Mouse (Mus musculus): ENCODE data around the gene Synj2. TPM values are rescaled to one million over a fixed set of nuclear protein-coding genes. Genes with fewer than 3 reads are reported as not detected.
A peak's percentile ranks its signal among the peaks of the same experiment; 100 is the strongest.

Gene Synj2
- polyA plus RNA-seq, 1 experiment from 2014 or later: 3.3 TPM

- ATAC-seq (ENCODE audit: low FRiP score, low TSS enrichment) (no peak), DNase-seq (ENCODE audit: low spot score) (no peak)
- TF ChIP-seq EP300 (optimal IDR thresholded peaks at IDR 0.05): no peak
- Histone ChIP-seq H3K27ac (replicated peaks) (no peak overlapping the region), H3K27me3 (ENCODE audit: control insufficient read depth, insufficient read depth, low read length) (no peaks in the 10 kb centered on the region), H3K36me3 (ENCODE audit: control insufficient read depth, insufficient read depth, low read length) (0 out of 2 replicates have a peak, but pooled peaks cover 5% of the 10 kb centered on the region), H3K4me3 (ENCODE audit: low read depth, low read length) (no peak overlapping the region), H3K4me2 (replicated peaks; ENCODE audit: low read depth) (no peak overlapping the region), H3K9ac (ENCODE audit: low read length) (no peak overlapping the region), H3K4me1 (replicated peaks; ENCODE audit: control insufficient read depth, insufficient read depth) (no peaks in the 10 kb centered on the region), H3K9me3 (ENCODE audit: control insufficient read depth, low read length) (no peaks in the 10 kb centered on the region)
- 95% methylated on average over 4 of the region's 4 CpGs for whole genome bisulfite sequencing
These were observed 31.4 kb upstream of the Synj2 start for GRCm38 (mm10) chr17:5909681-5910080.

- ATAC-seq (ENCODE audit: low FRiP score, low TSS enrichment) (no peak), DNase-seq (ENCODE audit: low spot score) (no peak)
- H3K9me3 ChIP-seq (ENCODE audit: control insufficient read depth, low read length): no peaks in the 10 kb centered on the region
- H3K4me3 ChIP-seq (ENCODE audit: low read depth, low read length): no peak overlapping the region
- TF ChIP-seq CTCF (IDR thresholded peaks at IDR 0.05; ENCODE audit: low read depth): no peak
- TF ChIP-seq EP300 (optimal IDR thresholded peaks at IDR 0.05): no peak
- no peaks in the 10 kb centered on the region for H3K27me3 ChIP-seq (ENCODE audit: control insufficient read depth, insufficient read depth, low read length)
- H3K4me1 ChIP-seq (replicated peaks; ENCODE audit: control insufficient read depth, insufficient read depth): no peaks in the 10 kb centered on the region
- no peak overlapping the region for H3K27ac ChIP-seq (replicated peaks)
- 58% methylated on average over 12 of the region's 12 CpGs for WGBS
- 0 out of 2 replicates have a peak, but pooled peaks cover 5% of the 10 kb centered on the region for H3K36me3 ChIP-seq (ENCODE audit: control insufficient read depth, insufficient read depth, low read length)
- no peak overlapping the region for H3K4me2 ChIP-seq (replicated peaks; ENCODE audit: low read depth)
- H3K9ac ChIP-seq (ENCODE audit: low read length): no peak overlapping the region
These were observed 29.5 kb upstream of the Synj2 start for GRCm38 (mm10) chr17:5911591-5911990.

- no peak overlapping the region for H3K9ac ChIP-seq (ENCODE audit: low read length)
- 60% methylated on average over 4 of the region's 4 CpGs for WGBS
- no peak overlapping the region for H3K27ac ChIP-seq (replicated peaks)
- no peaks in the 10 kb centered on the region for H3K4me1 ChIP-seq (replicated peaks; ENCODE audit: control insufficient read depth, insufficient read depth)
- DNase-seq (ENCODE audit: low spot score): no peak
- TF ChIP-seq EP300 (optimal IDR thresholded peaks at IDR 0.05) (no peak), CTCF (IDR thresholded peaks at IDR 0.05; ENCODE audit: low read depth) (no peak)
- H3K27me3 ChIP-seq (ENCODE audit: control insufficient read depth, insufficient read depth, low read length): no peaks in the 10 kb centered on the region
- H3K4me2 ChIP-seq (replicated peaks; ENCODE audit: low read depth): no peak overlapping the region
- H3K36me3 ChIP-seq (ENCODE audit: control insufficient read depth, insufficient read depth, low read length): peaks cover 9% of the 10 kb centered on the region; the same call in 1 of the 2 replicates
- H3K4me3 ChIP-seq (ENCODE audit: low read depth, low read length): no peak overlapping the region
- no peaks in the 10 kb centered on the region for H3K9me3 ChIP-seq (ENCODE audit: control insufficient read depth, low read length)
- ATAC-seq (ENCODE audit: low FRiP score, low TSS enrichment): no peak
These were observed 28.3 kb upstream of the Synj2 start for GRCm38 (mm10) chr17:5912797-5913196.

DNA sequence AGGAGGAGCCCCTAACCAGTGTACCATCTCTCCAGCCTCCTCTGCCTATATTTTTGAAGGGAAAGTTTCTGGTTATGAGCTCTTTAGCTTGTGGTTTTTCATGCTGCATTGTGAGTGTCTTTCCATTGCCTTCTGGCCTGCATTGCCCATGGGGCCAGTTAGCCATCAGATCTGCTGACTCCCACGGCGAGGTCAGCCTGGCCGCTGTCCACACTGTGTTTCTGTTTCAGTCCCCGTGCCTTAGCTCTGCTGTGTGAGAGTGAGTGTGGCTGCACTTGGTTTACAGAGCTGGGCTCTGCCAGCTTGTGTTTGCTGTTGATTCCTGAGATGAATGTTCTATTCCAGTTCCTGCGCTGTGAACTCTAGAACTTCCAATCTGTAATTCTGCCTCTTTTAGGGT, 26.9 kb upstream of the Synj2 start:
- no peaks in the 10 kb centered on the region for H3K4me1 ChIP-seq (replicated peaks; ENCODE audit: control insufficient read depth, insufficient read depth)
- H3K9me3 ChIP-seq (ENCODE audit: control insufficient read depth, low read length): no peaks in the 10 kb centered on the region
- peaks cover 5% of the 10 kb centered on the region; the same call in 1 of the 2 replicates for H3K36me3 ChIP-seq (ENCODE audit: control insufficient read depth, insufficient read depth, low read length)
- WGBS: 57% methylated on average over 5 of the region's 5 CpGs
- ATAC-seq (ENCODE audit: low FRiP score, low TSS enrichment) (no peak), DNase-seq (ENCODE audit: low spot score) (no peak)
- H3K9ac ChIP-seq (ENCODE audit: low read length): no peak overlapping the region
- H3K27ac ChIP-seq (replicated peaks): no peak overlapping the region
- TF ChIP-seq EP300 (optimal IDR thresholded peaks at IDR 0.05) (no peak), CTCF (IDR thresholded peaks at IDR 0.05; ENCODE audit: low read depth) (no peak)
- H3K27me3 ChIP-seq (ENCODE audit: control insufficient read depth, insufficient read depth, low read length): no peaks in the 10 kb centered on the region
- H3K4me3 ChIP-seq (ENCODE audit: low read depth, low read length): no peak overlapping the region
- no peak overlapping the region for H3K4me2 ChIP-seq (replicated peaks; ENCODE audit: low read depth)

DNA sequence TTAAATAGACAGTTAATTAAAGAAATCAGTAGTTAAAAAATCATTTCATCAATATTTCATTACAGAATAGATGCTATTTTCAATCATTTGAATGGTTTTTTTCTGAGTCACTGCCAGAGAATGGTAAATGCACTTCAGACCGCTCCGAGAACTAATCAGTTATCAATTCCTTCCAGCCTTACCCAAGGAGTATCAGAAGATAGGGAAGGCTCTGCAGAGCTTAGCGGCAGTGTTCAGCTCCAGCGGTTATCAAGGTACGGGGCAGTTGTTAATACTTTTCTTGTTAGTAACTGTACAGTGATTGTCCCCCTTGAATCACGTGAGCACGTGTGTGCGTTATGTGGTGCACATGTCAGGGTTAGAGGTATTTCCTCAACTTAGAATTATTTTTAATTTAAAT, 19.1 kb upstream of the Synj2 start:
- DNase-seq (ENCODE audit: low spot score): no peak
- Histone ChIP-seq H3K9ac (ENCODE audit: low read length) (no peak overlapping the region), H3K36me3 (ENCODE audit: control insufficient read depth, insufficient read depth, low read length) (peaks cover 29% of the 10 kb centered on the region; the same call in 1 of the 2 replicates), H3K4me1 (replicated peaks; ENCODE audit: control insufficient read depth, insufficient read depth) (no peaks in the 10 kb centered on the region), H3K27me3 (ENCODE audit: control insufficient read depth, insufficient read depth, low read length) (no peaks in the 10 kb centered on the region), H3K4me3 (ENCODE audit: low read depth, low read length) (no peak overlapping the region), H3K27ac (replicated peaks) (no peak overlapping the region), H3K4me2 (replicated peaks; ENCODE audit: low read depth) (no peak overlapping the region), H3K9me3 (ENCODE audit: control insufficient read depth, low read length) (no peaks in the 10 kb centered on the region)
- ATAC-seq (ENCODE audit: low FRiP score, low TSS enrichment): no peak
- TF ChIP-seq CTCF (IDR thresholded peaks at IDR 0.05; ENCODE audit: low read depth) (no peak), EP300 (optimal IDR thresholded peaks at IDR 0.05) (no peak)
- 96% methylated on average over 8 of the region's 8 CpGs for WGBS

DNA sequence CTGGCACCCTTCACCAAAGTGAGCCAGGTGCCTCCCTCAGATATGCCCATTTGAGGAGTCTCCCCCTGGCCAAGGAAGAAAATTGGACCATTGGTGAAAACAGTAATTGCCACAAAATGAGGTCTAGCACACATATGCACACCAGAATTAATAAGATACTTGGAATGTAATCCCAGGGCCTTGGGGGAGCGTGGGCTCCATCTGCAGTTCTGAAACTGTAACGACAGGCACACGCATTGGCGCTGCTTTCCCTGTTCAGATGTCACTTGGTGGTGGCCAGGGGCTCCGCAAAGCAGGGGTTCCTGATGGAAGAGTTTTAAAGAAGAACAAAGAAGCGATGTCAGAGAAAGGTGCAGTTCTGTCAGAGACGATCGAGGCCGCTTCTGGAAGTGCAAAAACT, 17.8 kb upstream of the Synj2 start:
- 75% methylated on average over 9 of the region's 9 CpGs for WGBS
- ATAC-seq (ENCODE audit: low FRiP score, low TSS enrichment) (peak; percentile 43; the same call in 1 of the 2 replicates), DNase-seq (ENCODE audit: low spot score) (peak; percentile 40)
- H3K4me2 ChIP-seq (replicated peaks; ENCODE audit: low read depth): no peak overlapping the region
- H3K9ac ChIP-seq (ENCODE audit: low read length): no peak overlapping the region
- H3K4me1 ChIP-seq (replicated peaks; ENCODE audit: control insufficient read depth, insufficient read depth): no peaks in the 10 kb centered on the region
- H3K4me3 ChIP-seq (ENCODE audit: low read depth, low read length): no peak overlapping the region
- H3K36me3 ChIP-seq (ENCODE audit: control insufficient read depth, insufficient read depth, low read length): peaks cover 30% of the 10 kb centered on the region
- no peak overlapping the region for H3K27ac ChIP-seq (replicated peaks)
- no peaks in the 10 kb centered on the region for H3K9me3 ChIP-seq (ENCODE audit: control insufficient read depth, low read length)
- no peak for TF ChIP-seq EP300 (optimal IDR thresholded peaks at IDR 0.05)
- peak; percentile 78 for TF ChIP-seq CTCF (IDR thresholded peaks at IDR 0.05; ENCODE audit: low read depth)
- H3K27me3 ChIP-seq (ENCODE audit: control insufficient read depth, insufficient read depth, low read length): no peaks in the 10 kb centered on the region

Data from stomach, postnatal 0 days (tissue).